Mouse (Mus musculus): Measurements from ENCODE around the gene Dnaja3.

GRCm38 (mm10) chr16:4739994-4740393, 100.2 kb downstream of the Dnaja3 start:
- TF ChIP-seq EP300 (IDR thresholded peaks at IDR 0.05; ENCODE audit: low read depth): no peak
- no peak for TF ChIP-seq CTCF (IDR thresholded peaks at IDR 0.05; ENCODE audit: low read depth)
